Mouse (Mus musculus): ENCODE measurements around the gene Shisa5. TPM values are rescaled to one million over a fixed set of nuclear protein-coding genes. Genes with fewer than 3 reads are reported as not detected.

Gene Shisa5
- polyA plus RNA-seq, 1 experiment from 2014 or later = 65.4 TPM

DNA sequence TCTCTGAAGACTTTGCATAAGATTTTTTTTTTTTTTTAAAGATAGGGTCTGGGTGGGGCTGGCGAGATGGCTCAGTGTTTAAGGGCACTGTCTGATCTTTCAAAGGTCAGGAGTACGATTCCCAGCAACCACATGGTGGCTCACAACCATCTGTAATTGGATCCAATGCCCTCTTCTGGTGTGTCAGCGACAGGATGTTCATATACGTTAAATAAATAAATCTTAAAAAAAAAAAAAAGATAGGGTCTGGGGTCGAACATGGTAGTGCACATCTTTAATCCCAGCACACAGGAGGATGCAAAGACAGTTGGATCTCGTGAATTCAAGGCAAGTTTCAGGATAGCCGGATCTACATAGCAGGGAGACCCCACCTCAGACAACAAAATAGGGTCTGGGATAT is 11.0 kb downstream of the Shisa5 start:
- Histone ChIP-seq H3K36me3 (peaks cover 39% of the 10 kb centered on the region), H3K27ac (no peak overlapping the region), H3K9me3 (no peaks in the 10 kb centered on the region), H3K9ac (no peak overlapping the region), H3K4me2 (no peak overlapping the region), H3K4me3 (no peak overlapping the region), H3K4me1 (peaks cover 9% of the 10 kb centered on the region), H3K27me3 (no peaks in the 10 kb centered on the region)
- 75% methylated on average over 7 of the region's 7 CpGs for WGBS
- ATAC-seq (ENCODE audit: insufficient number of reproducible peaks, insufficient read depth, low FRiP score, low TSS enrichment, low read depth) = no peak

DNA sequence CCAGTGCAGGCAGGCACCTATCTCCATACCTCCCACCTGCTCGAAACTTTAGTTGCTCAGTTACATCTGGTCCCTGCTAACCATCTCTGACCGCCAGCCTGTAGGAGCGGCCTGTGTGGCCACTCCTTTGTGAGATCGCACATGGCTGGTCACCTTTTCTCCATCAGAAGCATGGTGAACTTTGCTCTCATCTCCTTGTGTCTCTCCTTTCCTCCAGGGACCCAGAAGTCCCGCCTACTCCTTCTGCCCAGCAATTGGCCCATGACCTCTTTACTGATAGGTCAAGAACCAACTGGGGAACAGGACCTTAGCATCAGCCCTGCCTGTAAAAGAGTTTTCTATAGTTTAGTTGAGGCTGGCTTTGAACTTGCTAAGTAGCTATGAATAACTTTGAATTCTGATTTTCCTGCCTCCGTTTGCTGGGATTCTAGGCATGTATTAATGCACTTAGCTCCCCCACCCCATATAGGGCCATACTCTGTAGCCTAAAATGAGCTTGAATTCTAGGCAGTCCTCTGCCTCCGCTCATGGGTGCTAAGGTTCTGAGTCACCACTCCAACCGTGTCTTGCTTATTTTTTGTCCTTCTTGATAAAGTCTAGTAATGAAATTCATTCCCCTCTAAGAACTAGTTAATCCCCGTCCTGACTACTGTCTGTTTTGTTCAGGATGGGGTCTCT is 11.8 kb downstream of the Shisa5 start:
- 77% methylated on average over 9 of the region's 9 CpGs for WGBS
- Histone ChIP-seq H3K36me3 (peaks cover 38% of the 10 kb centered on the region), H3K9me3 (no peaks in the 10 kb centered on the region), H3K27me3 (no peaks in the 10 kb centered on the region), H3K9ac (no peak overlapping the region), H3K4me1 (peaks cover 17% of the 10 kb centered on the region), H3K4me2 (no peak overlapping the region), H3K27ac (no peak overlapping the region), H3K4me3 (no peak overlapping the region)
- no peak for ATAC-seq (ENCODE audit: insufficient number of reproducible peaks, insufficient read depth, low FRiP score, low TSS enrichment, low read depth)

DNA sequence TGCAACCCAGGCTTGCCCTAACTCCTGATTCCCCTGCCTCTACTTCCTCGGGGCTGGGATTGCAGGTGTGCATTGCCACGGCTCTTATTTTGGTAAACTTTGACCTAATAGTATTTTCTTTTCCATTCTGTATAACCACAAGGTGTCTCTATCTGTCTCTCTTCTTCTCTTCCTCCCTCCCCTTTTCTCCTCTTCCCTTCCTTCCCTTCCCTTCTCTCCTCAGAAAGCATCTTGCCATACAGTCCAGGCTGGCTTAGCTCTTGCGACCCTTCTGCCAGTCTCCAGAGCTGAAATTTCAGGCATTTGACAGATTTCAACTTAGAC is 12.3 kb downstream of the Shisa5 start:
- Histone ChIP-seq H3K36me3 (peaks cover 39% of the 10 kb centered on the region), H3K4me3 (no peak overlapping the region), H3K9me3 (no peaks in the 10 kb centered on the region), H3K4me2 (no peak overlapping the region), H3K27ac (no peak overlapping the region), H3K27me3 (no peaks in the 10 kb centered on the region), H3K9ac (no peak overlapping the region), H3K4me1 (peaks cover 22% of the 10 kb centered on the region)
- no peak for ATAC-seq (ENCODE audit: insufficient number of reproducible peaks, insufficient read depth, low FRiP score, low TSS enrichment, low read depth)
- WGBS = 75% methylated on average over 3 of the region's 3 CpGs

DNA sequence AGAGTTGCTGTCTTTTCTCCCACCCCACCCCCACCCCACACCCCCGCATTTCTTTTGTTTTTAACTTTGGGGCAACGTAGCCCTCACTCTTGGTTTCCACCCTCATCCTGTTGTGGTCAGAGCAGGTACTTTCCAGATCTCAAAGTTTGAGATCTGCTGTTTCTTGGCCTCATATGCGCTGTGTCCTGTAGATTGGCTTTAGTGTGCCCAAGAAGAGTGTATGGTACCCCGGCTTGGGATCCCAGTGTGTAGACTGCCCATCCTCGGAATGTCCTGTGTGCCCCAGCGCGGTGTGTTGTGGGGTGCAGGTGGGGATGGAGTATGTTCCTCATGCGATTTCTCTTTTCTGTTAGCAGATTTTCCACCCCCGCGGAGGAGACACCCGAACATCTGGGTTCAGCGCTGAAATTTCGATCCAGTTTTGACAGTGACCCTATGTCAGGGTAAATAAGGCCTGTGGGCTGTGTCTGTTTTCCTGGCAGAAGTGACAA is 12.7 kb downstream of the Shisa5 start:
- WGBS = 88% methylated on average over 13 of the region's 13 CpGs
- no peak for ATAC-seq (ENCODE audit: insufficient number of reproducible peaks, insufficient read depth, low FRiP score, low TSS enrichment, low read depth)

DNA sequence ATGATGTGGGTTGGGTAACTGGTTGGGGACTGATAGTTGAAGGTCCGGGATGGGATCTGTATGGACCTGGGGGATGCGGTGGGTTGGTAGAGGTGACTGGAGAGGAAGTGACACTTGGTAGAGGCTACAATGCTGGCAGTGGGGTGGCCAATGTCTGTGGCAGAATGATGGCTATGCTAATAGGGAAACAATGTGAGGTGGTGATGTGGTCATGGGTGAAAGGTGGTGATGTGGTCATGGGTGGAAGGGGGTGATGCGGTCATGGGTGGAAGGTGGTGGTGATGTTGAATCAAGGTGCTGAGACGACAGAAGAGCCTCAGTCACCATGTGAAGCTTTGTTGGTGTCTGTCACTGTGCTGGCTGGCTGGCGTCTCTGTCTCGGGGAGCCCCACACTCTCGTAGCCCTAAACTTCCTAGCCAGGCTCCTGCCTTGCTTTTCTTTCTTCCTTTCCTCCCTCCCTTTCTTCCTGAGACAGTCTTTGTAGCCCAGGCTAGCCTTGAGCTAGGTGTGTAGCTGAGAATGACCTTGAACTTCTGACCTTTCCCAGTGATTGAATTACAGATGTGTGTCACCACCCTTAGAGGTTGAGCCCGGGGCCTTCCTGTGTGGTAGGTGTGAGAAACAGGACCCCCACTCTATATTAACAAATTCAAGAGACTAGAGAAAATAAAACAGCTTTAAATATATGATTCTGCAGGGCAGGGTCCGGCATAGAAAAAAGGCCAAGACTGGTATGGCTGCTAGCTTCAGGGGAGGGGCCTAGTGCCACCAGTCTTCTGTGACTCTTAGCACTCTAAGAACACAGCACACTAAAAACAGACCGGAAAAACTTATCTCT is 13.5 kb downstream of the Shisa5 start:
- H3K4me3 ChIP-seq = no peak overlapping the region
- H3K9ac ChIP-seq = no peak overlapping the region
- H3K9me3 ChIP-seq = no peaks in the 10 kb centered on the region
- WGBS = 88% methylated on average over 10 of the region's 10 CpGs
- H3K27me3 ChIP-seq = no peaks in the 10 kb centered on the region
- no peak; the same call in 1 of the 2 replicates for ATAC-seq (ENCODE audit: insufficient number of reproducible peaks, insufficient read depth, low FRiP score, low TSS enrichment, low read depth)
- H3K4me2 ChIP-seq = no peak overlapping the region
- peaks cover 23% of the 10 kb centered on the region for H3K4me1 ChIP-seq
- peaks cover 46% of the 10 kb centered on the region for H3K36me3 ChIP-seq
- H3K27ac ChIP-seq = no peak overlapping the region

More for the DNA sequence above, 12.7 kb downstream of the Shisa5 start:
- H3K27ac ChIP-seq = no peak overlapping the region
- no peak overlapping the region for H3K4me3 ChIP-seq
- no peak overlapping the region for H3K4me2 ChIP-seq
- H3K9me3 ChIP-seq = no peaks in the 10 kb centered on the region
- H3K36me3 ChIP-seq = peaks cover 43% of the 10 kb centered on the region
- peaks cover 23% of the 10 kb centered on the region for H3K4me1 ChIP-seq
- no peaks in the 10 kb centered on the region for H3K27me3 ChIP-seq
- H3K9ac ChIP-seq = no peak overlapping the region

DNA sequence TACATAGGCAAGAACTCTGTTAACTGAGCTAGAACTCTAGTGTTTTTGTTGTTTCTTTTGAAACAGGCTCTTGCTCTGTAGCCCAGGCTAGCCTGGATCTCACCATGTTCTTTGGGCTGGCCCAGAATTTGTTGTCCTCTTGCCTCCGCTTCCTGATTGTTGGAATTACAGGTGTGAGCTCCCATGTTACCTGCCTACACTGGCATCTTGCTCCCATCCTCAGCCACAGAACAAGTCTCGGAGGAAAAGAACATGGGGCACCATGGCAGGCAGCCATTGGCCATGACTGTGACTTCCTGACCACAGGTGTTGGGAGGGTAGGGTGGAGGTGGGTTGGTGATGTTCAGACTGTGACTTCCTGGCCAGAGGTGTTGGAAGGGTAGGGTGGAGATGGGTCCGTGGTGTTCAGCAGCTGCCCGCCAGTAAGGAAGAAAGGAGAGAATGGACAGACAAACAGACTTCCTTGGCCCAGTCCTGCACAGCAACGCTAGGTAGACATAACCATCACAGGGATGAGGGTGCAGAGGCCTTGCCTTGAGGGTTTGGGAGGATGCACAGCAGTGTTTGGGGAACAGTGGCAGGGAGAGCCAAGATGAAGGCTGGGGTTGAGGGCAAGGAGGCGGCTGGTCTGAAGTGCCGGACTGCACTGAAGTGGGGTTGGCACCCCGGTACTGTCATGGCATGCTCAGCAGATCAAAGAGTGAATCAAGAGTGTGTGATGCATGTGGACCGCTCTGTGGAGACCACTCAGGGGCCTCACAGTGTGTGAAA is 14.3 kb downstream of the Shisa5 start:
- Histone ChIP-seq H3K9ac (no peak overlapping the region), H3K4me2 (no peak overlapping the region), H3K4me3 (no peak overlapping the region), H3K27ac (peak overlapping the region; percentile 60; the same call in 1 of the 2 replicates), H3K27me3 (no peaks in the 10 kb centered on the region), H3K4me1 (peaks cover 23% of the 10 kb centered on the region), H3K9me3 (no peaks in the 10 kb centered on the region), H3K36me3 (peaks cover 54% of the 10 kb centered on the region)
- WGBS = 83% methylated on average over 9 of the region's 9 CpGs
- no peak for ATAC-seq (ENCODE audit: insufficient number of reproducible peaks, insufficient read depth, low FRiP score, low TSS enrichment, low read depth)

DNA sequence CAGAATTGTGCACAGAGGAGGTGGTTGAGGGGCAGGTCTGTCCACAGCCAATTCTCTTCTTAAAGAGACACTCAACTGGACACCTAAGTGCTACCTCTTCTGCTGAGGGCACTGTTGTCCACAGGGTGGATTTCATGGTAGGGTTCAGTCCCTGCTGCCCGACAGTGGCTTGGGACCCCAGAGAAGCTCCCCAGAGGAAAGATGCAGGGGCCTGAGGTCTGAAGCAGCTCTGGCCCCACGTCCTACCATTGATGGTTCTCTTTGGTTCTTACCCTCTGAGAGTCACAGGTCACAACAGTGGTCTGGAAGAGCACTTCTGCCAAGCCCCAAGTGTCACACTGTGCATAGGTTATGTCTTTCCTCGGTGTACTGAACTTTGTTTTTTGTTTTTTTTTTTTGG is 15.0 kb downstream of the Shisa5 start:
- peak overlapping the region; percentile 60; the same call in 1 of the 2 replicates for H3K27ac ChIP-seq
- no peaks in the 10 kb centered on the region for H3K9me3 ChIP-seq
- no peak overlapping the region for H3K4me3 ChIP-seq
- no peak overlapping the region for H3K4me2 ChIP-seq
- H3K9ac ChIP-seq = no peak overlapping the region
- peaks cover 60% of the 10 kb centered on the region for H3K36me3 ChIP-seq
- peaks cover 26% of the 10 kb centered on the region for H3K4me1 ChIP-seq
- H3K27me3 ChIP-seq = no peaks in the 10 kb centered on the region
- WGBS = 75% methylated on average over 3 of the region's 3 CpGs
- no peak for ATAC-seq (ENCODE audit: insufficient number of reproducible peaks, insufficient read depth, low FRiP score, low TSS enrichment, low read depth)

DNA sequence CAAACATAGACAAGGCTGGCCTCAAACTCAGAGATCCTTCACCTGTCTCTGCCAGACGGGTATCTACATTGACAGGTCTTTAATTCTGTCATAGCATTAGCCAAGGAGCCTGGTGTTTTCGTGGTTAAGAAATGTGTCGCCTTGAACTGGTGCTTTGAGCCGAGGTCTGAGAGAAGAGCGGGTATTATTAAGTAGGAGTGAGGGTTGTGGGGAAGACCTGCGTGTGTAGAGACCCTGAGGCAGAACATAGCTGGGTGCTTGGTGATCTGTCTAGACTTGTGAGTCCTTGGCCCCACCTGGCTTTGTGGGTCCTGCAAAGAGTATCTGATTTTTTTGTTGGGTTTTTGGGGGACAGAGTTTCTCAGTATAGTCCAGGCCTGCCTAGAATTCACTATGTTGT is 15.5 kb downstream of the Shisa5 start:
- Histone ChIP-seq H3K27me3 (no peaks in the 10 kb centered on the region), H3K4me2 (no peak overlapping the region), H3K4me1 (peaks cover 31% of the 10 kb centered on the region), H3K9me3 (no peaks in the 10 kb centered on the region), H3K27ac (peak overlapping the region; percentile 48; the same call in 1 of the 2 replicates), H3K9ac (0 out of 2 replicates have a peak overlapping the region, but pooled peaks have one; percentile 11), H3K36me3 (peaks cover 60% of the 10 kb centered on the region), H3K4me3 (no peak overlapping the region)
- 61% methylated on average over 6 of the region's 6 CpGs for WGBS
- ATAC-seq (ENCODE audit: insufficient number of reproducible peaks, insufficient read depth, low FRiP score, low TSS enrichment, low read depth) = no peak

DNA sequence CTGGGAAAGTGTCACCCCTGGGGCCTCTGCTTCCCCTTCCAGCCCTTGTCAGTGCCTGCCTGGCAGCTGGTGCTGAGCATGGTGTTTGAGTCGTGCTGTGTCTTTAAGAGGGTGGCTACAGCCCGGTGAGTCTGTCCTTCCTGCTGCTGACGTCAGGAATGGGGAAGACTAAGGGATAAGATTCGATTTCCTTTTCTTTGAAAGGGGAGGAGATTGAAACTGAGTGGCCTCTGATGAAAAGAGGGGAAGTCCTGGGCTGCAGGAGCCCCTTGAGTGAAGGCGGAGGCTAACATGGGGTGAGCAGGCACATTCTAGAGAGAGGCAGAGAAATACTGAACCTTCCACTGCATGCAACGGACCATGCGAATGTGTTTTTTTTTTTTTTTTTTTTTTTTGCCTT is 16.3 kb downstream of the Shisa5 start:
- Histone ChIP-seq H3K27ac (peak overlapping the region; percentile 83), H3K9ac (peak overlapping the region; percentile 58), H3K27me3 (no peaks in the 10 kb centered on the region), H3K4me2 (peak overlapping the region; percentile 56), H3K9me3 (no peaks in the 10 kb centered on the region), H3K36me3 (peaks cover 57% of the 10 kb centered on the region), H3K4me3 (peak overlapping the region; percentile 33), H3K4me1 (peaks cover 38% of the 10 kb centered on the region)
- peak; percentile 20; the same call in 1 of the 2 replicates for ATAC-seq (ENCODE audit: insufficient number of reproducible peaks, insufficient read depth, low FRiP score, low TSS enrichment, low read depth)
- WGBS = 4% methylated on average over 7 of the region's 7 CpGs

DNA sequence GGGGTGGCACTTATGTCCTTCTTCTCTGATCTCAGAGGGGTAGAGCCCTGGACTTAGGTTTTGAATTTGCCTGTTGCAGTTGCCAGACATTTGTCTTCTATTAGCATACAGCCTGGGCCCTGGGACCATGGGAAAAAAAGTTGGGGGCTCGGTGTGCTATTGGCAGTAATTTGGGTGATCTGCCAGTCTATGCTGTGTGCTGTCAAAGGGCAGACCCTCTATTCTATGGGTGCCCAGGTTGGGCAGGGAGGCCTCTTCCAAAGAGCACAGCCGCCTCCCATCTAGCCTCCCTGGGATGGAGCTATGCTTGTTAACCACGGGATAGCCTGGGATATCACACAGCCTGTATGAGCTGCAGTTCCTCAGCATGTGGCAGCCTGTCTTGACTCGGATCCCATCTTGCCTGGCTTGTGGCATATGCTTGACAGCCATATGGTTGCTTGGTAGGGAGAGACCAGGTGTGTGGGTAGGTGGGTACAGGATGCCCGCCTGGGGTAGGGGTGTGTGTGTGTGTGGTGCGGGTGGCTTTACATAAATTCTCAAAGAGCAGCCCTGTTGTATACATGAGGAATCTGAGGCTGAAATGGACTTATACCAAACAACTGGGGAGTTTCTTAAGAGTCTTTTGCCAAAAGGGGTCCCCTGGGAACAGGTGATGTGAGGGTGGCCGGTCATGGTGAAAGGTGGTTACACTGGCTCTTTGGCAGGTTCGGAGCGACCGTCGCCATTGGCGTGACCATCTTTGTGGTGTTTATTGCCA is 17.1 kb downstream of the Shisa5 start:
- H3K9me3 ChIP-seq = no peaks in the 10 kb centered on the region
- no peaks in the 10 kb centered on the region for H3K27me3 ChIP-seq
- H3K4me3 ChIP-seq = peak overlapping the region; percentile 33
- H3K9ac ChIP-seq = peak overlapping the region; percentile 58
- WGBS = 86% methylated on average over 12 of the region's 12 CpGs
- H3K36me3 ChIP-seq = peaks cover 62% of the 10 kb centered on the region
- peaks cover 43% of the 10 kb centered on the region for H3K4me1 ChIP-seq
- peak overlapping the region; percentile 56 for H3K4me2 ChIP-seq
- peak overlapping the region; percentile 83 for H3K27ac ChIP-seq
- ATAC-seq (ENCODE audit: insufficient number of reproducible peaks, insufficient read depth, low FRiP score, low TSS enrichment, low read depth) = no peak
